Mouse (Mus musculus): ENCODE results near the gene Vmn1r218. TPM values are rescaled to one million over a fixed set of nuclear protein-coding genes. Genes with fewer than 3 reads are reported as not detected.
"Not testable (repeated sequence)": the region's sequence is repeated elsewhere in the genome, so short reads cannot be mapped to it uniquely, and the experiment has no call there.

Gene Vmn1r218
- not detected for total RNA-seq (2021)
- long read RNA-seq, experiment 1, result 0 reads
- long read RNA-seq, experiment 2, result 0 reads

DNA sequence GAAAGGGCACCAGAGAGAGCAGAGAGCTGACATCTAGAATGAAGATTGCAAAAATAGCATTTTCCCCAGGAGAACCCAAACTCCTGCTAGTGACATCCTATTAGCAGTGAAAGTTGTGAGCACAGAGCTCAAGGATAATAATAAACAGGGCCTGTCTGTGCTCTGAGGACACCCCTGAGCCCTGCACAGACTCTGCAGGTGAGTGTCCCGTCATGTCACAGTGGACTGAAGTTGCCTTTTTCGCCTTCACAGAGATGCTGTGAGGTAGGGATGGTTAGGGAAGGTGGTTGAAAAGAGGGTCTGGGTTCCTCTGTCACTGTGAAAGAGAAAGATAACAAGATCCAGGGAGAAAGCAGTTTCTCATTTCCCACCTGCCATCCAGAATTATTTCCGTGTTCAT is at the start of gene Vmn1r218:
Vmn1r218 (plus strand) TSS at position 57 of the 400 bp plus-strand sequence.
- intact Hi-C loops (cut with DNase I), result no loop called here
- DNase-seq (ENCODE audit: low spot score in 2 of 2), result no peak

GRCm38 (mm10) chr13:23094386-23094785 is 38.6 kb upstream of the Vmn1r218 start:
- intact Hi-C loops (cut with DNase I), result no loop called here
- DNase-seq (ENCODE audit: low spot score in 2 of 2), result no peak

GRCm38 (mm10) chr13:23118126-23118525 is 14.8 kb upstream of the Vmn1r218 start, which contains the start of gene Vmn1r217:
Gene Vmn1r217, minus strand, starts transcription at chr13:23118226.
- DNase-seq (ENCODE audit: low spot score in 2 of 2); intact Hi-C loops (cut with DNase I): not testable (repeated sequence)

DNA sequence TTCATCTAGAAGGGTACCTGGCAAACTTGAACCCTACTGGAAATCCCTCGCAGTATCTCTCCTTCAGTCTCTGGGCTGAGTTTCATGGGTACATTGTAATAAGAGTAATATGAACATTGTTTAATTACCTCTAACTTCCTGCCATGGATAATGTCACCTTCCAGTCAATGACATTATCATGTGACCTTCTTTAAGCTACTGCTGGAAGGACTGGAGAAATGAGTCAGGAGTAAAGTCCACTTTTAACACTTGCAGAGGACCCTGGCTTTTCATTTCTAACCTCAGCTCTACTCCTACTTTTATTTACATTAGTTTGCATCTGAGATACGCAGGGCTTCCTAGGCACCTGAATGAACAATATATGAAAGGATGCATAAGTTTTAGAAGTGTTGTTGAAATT is 12.3 kb upstream of the Vmn1r218 start:
- no peak for DNase-seq (ENCODE audit: low spot score in 2 of 2)
- intact Hi-C loops (cut with DNase I), result no loop called here

- intact Hi-C loops (cut with DNase I), result no loop called here
- no peak for DNase-seq (ENCODE audit: low spot score in 2 of 2)
Measured at GRCm38 (mm10) chr13:23133501-23133900, 546 bp downstream of the Vmn1r218 start.

GRCm38 (mm10) chr13:23138880-23139279 is 5.9 kb downstream of the Vmn1r218 start:
- no peak for DNase-seq (ENCODE audit: low spot score in 2 of 2)
- intact Hi-C loops (cut with DNase I), result no loop called here

DNA sequence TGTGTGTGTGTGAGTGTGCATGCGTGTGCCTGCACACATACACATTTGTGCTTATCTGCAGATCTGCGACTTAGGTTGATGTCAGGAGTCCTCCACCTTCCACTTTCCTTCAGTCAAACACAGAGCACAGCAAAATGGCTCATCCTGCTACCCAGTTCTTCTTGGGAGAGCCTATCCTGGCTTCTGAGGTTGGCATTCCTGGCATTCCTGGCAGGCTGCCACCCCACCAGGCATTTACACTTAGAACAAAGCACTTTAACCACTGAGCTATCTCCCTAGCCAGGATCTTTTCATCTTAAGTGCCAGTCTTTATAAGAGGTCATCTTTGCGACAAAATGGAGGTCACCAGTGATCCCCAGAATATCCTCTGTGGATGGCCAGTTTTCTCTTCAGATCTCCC is 24.9 kb downstream of the Vmn1r218 start:
- intact Hi-C loops (cut with DNase I), result no loop called here
- DNase-seq (ENCODE audit: low spot score in 2 of 2), result no peak

DNA sequence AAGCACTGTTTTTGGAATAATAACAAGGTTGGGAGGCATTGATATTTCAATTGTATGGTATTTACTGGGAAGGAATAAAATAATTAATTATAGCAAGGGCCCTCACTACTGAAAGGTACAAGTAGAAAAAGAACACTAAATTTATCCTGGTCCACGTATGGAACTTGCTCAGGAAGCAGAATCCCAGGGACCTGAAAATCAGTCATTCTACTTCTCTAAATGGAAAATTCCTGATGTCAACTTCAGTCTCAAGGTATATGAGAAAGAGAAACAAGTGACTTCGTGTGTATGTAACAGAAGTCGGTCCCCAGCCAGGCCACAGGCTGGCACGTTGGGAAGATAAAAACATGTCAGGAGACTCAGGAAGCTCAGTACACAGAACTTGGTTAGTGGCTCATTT is 26.1 kb downstream of the Vmn1r218 start, which contains the start of gene Vmn1r219:
Vmn1r219 (plus strand) TSS at position 301 of the 400 bp plus-strand sequence.
- intact Hi-C loops (cut with DNase I), result no loop called here
- no peak for DNase-seq (ENCODE audit: low spot score in 2 of 2)

DNA sequence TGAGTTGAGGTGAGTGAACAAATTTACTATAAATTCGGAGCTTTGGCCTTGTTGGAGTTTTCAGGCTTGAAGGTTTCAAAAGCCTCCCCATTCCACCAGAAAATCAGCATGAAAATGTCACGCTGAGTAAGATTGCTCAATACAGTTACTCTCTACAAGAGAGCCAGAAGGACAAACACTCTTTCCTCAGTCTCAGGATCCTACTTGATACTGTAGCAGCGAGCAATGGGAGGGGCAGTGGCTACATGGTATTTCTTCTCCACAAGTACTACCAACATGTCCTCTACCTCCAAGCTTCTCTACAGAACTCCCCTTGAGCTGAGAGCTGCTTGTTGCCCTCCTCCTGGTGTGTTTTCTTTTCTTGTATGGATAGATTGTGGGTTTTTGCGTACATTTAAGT is 33.5 kb downstream of the Vmn1r218 start:
- intact Hi-C loops (cut with DNase I), result not testable (repeated sequence)

DNA sequence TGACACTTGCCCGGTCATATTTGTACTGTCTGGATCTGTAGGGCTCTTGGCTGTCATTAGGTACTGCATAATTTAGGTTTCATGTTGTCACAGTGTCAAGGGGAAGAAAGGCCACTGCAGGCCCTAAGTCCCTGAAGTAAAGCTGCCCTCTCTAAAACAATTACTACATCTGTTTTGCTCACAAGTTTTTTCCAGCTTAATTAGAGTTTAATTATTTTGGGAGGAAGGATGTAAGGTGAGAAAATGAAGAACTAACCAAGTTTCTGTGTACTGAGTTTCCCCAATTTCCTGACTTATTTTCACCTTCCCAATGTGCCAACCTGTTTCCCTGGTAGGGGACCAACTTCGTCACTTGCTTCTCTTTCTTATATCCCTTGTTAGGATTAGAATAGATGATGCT is 54.9 kb downstream of the Vmn1r218 start, which contains the start of gene Vmn1r220:
Vmn1r220 (minus strand) TSS at position 101 of the 400 bp plus-strand sequence.
- intact Hi-C loops (cut with DNase I), result no loop called here
- no peak for DNase-seq (ENCODE audit: low spot score in 2 of 2)

More for the DNA sequence above, 33.5 kb downstream of the Vmn1r218 start:
- not testable (repeated sequence) for DNase-seq (ENCODE audit: low spot score in 2 of 2)

Other genes with a start within 250 kb of the Vmn1r218 start
- gene Vmn1r212, start 248.9 kb upstream of the Vmn1r218 start, total RNA-seq (2021), result not detected
- gene Vmn1r213, start 125.5 kb upstream of the Vmn1r218 start, total RNA-seq (2021), result not detected
- not detected for gene Vmn1r214, start 102.7 kb upstream of the Vmn1r218 start, total RNA-seq (2021)
- gene Vmn1r215, start 65.1 kb upstream of the Vmn1r218 start, total RNA-seq (2021), result not detected
- not detected for gene Vmn1r217, start 14.9 kb upstream of the Vmn1r218 start, total RNA-seq (2021)
- not detected for gene Vmn1r219, start 26.2 kb downstream of the Vmn1r218 start, total RNA-seq (2021)
- gene Vmn1r220, start 54.8 kb downstream of the Vmn1r218 start, total RNA-seq (2021), result not detected
- not detected for gene Vmn1r221, start 81.0 kb downstream of the Vmn1r218 start, total RNA-seq (2021)
- not detected for gene Vmn1r222, start 102.8 kb downstream of the Vmn1r218 start, total RNA-seq (2021)
- not detected for gene Vmn1r223, start 114.0 kb downstream of the Vmn1r218 start, total RNA-seq (2021)
- 10 to 100 TPM; 39.5 TPM for gene Zfp322a, start 236.1 kb downstream of the Vmn1r218 start, total RNA-seq (2021)

Measured in left cerebral cortex, postnatal 14 days (tissue).